Mouse (Mus musculus) induced T-regulatory cell, adult 2 months (primary cell): ENCODE data around the gene Naaladl2.
"Not testable (repeated sequence)": the region's sequence is repeated elsewhere in the genome, so short reads cannot be mapped to it uniquely, and the experiment has no call there.

Source experiments
- DNase-seq: peaks from one replicate; pipeline ENCODE4 v3.0.0-alpha.2; 2012; ENCODE audit warnings: low read depth

Gene Naaladl2

DNA sequence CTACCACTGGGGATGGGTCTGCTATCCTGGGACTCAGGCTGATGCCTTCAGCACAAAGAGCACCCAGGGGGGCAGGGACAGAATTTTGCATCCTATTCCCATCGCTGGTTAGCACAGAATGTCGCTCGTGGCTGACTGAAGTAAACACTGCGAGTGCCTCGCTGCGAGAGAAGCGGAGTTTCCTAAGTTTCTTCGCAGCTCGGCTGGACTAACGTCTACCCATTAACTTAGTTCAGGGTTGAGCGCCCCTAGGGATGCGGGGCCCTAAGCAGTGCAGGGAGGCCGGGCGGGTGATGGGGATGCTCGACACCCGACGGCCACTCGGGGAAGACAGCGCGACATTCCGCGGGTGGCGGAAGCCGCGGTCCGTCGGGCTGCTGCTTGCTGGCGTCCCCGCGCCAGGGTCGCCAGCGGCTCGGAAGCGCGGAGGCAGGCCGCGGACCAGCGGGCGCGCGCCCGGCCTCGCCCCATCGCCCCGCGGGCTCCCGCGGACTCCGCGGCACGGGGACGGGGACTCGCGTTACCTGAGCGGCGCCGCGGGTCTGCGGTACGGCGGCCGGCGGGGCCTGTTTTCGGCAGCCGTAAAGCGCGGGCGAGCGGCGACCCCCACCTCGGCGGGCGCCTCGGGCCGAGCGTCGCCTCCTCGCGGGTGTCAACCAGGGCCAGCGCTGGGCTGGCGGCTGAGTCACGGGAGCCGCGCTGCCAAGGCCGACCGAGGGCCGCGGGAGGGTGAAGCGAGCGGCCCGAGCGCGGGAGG is at the start of gene Naaladl2:
Gene Naaladl2 (minus strand): TSS at position 707 of the 757 bp plus-strand sequence.
- no peak for DNase-seq

DNA sequence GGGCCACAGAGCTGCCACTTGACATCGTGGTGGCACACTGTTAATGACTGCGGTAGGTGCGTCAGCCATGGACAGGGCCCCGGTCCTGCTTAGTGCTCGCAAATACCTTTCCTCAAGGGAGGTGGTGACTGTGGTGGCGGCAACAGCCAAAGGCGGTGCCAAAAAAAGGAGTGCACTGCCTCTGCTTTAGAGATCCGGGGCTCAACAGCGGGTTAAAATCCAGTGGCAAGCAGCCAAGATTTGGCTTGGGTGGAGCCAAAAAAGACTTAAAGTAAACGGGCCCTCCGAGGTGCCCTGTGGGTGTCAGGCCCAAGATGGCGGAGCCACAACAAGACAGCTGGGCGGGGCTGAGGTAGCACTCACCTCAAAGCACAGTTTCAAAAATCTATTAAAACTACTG is 7.7 kb upstream of the Naaladl2 start:
- DNase-seq, result no peak

GRCm38 (mm10) chr3:25147271-25147670 is 3.2 kb upstream of the Naaladl2 start:
- DNase-seq, result no peak

DNA sequence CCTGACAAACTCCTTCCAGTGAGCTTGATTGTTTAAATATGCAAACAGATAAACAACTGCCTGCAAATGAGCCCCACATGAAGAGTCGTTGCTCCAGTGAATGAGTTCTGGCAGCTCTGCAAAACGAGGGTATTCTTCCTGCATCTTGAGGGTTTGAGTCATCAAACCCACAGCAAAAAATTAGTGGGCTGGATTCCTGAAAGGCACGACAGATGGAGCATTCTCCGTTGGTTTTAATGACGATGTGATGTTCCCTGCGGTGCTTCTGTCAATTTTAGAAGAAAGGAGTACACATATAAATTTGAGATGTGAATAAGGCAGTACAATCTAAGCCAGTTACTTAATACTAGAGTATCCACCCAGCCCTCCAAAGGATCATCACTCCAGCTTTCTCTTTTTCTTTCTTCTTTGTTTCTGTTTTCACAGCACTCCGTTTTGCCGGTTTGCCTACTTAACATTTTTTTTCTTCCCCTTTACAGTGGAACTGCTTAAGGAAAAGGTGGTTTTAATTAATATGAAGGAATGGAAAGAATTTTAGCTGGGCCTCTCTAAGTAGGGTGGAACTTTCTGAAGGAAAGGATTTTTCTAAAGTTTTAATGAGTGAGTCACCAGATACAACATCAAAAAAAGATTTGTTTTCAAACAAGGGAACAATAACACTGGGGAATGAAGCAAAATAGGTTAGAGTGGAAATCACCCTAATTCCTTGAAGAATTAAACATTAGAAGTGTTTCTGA is 1.1 kb upstream of the Naaladl2 start:
- DNase-seq, result no peak

DNA sequence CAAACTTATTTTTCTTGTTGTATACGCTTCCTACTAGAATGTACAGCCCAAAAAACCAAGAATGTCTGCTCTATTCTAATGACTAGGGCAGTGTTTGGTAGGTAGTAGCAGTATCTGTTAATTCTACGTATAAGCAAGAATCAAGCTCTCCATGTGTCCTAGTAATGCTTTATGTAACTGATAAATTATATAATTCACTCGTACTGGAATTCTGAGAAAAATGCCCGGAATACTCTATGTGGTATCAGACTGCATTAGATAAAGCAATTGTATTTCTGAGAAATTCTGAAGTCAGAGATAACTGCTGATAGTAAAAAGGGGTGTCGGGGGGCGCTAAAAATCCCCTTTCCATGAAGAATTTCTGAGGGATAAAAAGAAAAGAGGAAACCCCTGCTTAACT is 950 bp downstream of the Naaladl2 start:
- DNase-seq, result no peak

GRCm38 (mm10) chr3:25131848-25132247 is 12.2 kb downstream of the Naaladl2 start:
- no peak for DNase-seq

DNA sequence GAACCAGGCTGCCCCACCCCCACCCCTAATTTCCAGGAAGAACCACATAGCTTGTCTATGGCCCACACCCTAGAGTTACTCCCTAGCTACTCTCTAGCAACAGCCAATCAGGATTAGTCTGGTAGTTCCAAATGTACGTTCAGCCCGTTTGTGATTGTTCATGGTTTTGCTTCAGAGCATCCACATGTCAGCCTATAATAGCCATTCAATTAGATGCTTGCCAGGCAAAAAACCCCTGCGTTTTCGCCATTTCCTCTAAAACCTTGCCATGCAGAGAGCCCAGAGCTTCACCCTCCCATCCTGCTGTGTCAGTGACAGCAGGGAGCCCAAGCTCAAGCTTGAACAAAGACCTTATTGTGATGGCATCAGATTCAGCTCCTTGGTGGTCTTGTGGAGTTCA is 16.2 kb downstream of the Naaladl2 start:
- no peak for DNase-seq

DNA sequence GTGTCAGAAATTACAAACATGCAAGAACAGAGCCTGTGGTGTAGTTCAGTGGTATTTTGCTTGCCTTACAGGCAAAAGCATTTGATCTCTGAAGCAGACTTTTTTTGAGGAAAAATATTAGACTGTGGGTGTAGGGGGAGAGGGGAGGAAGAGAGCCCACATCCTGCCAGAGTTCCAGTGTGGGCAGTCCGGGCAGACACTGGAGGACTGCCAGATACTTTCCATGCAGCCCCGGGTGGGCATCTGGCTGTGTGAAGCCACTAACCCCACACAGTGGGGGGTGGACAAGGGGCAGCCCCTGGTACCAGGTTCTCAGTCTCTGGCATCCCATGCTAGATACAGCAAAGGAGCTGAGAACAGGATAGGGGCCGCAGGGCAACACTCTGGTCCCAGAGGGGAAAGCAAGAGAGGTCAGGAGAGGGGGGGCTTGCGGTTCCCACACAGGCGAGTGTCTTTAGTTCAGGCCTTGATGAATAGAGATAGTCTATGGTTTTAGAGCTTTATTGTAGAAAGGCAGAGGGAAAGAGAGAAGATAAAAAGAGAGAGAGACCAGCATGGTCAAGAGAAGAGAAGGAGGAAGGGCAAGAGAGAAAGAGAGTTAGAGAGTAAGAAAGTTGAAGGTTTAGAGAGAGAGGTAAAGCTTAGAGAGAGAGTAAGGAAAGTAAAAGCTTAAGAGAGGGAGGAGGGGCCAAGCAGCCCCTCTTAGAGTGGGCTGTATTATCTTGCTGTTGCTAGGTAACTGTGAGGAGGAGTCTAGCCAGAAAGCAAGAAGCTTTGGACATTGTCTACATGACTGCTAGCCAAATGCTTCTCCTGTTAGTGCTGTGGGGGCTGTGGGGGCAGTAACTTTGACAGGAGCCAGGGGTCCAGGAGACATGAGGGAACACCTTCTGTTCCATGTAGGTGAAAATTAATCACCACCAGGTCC is 18.9 kb downstream of the Naaladl2 start:
- no peak for DNase-seq

GRCm38 (mm10) chr3:25113107-25113506 is 31.0 kb downstream of the Naaladl2 start:
- no peak for DNase-seq

DNA sequence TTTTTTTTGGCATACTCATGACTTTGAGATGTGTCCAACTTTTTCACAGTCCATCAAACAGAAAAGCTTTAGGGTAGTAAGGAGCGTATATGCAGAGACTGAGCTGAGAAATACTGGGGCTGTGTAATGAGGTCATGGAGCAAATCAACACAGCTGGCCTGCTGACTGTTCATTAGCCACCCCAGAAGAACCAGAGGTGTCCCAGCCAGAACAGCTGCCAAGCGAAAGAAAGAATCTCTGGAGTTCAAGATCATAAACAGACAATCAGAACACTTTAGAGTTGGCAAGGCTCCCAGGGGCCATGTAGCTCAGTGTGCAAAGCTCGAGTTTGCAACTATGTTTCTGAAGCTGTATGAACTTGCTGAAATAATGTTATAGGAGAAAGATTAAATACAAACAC is 35.1 kb downstream of the Naaladl2 start:
- DNase-seq, result no peak

DNA sequence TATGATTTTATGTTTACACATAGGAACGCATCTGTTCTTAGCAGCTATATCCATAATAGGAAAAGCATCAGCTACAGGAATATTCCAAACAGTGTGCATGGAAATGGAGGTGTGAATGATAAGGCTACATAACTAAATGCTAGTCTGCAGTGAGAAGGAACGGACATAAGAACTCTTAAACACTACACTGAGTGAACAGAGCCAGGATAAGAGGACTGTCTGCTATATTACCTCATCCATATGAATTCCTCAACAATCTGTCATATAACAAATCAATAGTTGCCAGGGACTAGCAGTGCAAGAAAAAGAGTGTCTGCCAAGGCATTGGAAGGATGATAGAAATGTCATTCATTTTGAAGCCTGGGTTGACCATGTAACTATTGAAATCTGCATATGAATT is 51.1 kb downstream of the Naaladl2 start:
- DNase-seq, result no peak

DNA sequence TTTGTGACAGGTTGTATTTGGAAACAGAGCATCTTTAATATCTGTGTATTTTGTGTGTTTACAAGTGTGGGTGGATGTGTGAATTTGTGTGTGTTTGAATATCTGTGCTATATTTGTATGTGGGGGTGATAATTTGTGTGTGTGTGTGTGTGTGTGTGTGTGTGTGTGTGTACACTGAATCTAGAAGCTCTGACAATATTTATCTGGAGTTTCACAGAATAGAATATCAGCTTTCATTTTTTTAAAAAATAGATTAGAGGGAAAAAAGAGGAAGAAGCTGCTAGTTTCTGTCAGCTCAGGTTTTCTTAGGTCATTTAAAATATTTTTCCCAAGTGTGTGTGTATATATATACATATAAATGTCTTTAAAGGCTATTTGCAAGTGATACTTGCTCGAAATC is 68.3 kb downstream of the Naaladl2 start:
- no peak for DNase-seq

- no peak for DNase-seq
Observed at GRCm38 (mm10) chr3:25074266-25074665, 69.8 kb downstream of the Naaladl2 start.

GRCm38 (mm10) chr3:25073821-25074220 is 70.2 kb downstream of the Naaladl2 start:
- no peak for DNase-seq

DNA sequence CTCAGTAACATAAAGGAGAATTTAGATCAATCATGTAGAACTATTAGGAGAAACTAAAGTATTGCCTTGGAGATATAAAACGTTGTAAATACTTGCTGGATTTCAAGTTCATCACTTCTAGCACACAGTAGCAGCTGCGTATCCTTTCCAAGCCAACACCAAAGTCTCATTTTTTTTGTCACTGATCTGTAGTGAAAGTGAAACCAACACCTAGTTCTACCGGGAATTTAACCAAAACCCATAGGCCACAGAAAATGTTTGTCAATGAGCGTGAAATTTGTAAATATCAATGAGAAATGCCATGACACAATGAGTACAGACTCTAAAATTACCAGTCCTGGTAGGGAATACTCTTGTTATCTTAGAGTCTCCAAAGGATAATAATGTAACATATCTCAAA is 80.8 kb downstream of the Naaladl2 start:
- no peak for DNase-seq

GRCm38 (mm10) chr3:25052975-25053374 is 91.1 kb downstream of the Naaladl2 start:
- no peak for DNase-seq

GRCm38 (mm10) chr3:25019972-25020371 is 124.1 kb downstream of the Naaladl2 start:
- DNase-seq, result no peak

DNA sequence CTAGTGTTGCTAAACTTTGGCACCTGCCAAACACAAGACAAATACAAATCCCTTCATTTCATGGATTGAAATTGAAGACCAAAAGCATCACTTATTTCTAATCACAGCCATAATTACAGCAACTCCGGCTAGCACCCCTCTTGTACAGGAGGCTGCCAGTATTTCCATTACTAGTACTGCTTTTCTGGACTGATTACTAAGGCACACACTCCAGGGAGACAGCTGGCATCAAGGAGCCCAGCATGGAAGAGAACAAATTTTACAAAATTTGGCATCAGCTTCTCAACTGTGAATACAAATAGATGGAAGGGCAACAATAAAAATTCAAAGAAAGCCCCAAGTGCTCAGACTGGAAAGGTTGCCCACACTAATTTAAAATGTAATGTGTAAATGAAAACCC is 133.3 kb downstream of the Naaladl2 start:
- no peak for DNase-seq

DNA sequence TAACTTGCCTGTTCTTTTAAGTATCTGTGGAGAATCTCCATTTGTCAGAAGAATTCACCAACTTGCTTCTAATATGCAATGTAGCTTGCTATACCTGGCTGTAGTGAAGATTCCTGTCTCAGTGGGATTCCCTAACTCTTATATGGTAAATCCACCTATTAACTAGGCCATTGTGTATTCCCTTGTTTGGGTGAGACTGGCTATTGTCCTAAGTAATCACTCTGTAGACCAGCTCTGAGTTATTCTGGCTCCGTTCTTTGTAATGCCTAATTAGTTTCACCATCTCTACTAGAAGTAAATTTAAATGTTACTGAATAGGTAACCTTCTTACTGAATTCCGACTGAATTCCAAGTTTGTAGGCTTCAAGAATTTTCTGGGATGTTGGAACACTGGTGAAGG is 137.3 kb downstream of the Naaladl2 start:
- not testable (repeated sequence) for DNase-seq

- no peak for DNase-seq
Observed at GRCm38 (mm10) chr3:24992577-24992976, 151.5 kb downstream of the Naaladl2 start.

- DNase-seq, result no peak
Observed at GRCm38 (mm10) chr3:24992078-24992477, 152.0 kb downstream of the Naaladl2 start.

DNA sequence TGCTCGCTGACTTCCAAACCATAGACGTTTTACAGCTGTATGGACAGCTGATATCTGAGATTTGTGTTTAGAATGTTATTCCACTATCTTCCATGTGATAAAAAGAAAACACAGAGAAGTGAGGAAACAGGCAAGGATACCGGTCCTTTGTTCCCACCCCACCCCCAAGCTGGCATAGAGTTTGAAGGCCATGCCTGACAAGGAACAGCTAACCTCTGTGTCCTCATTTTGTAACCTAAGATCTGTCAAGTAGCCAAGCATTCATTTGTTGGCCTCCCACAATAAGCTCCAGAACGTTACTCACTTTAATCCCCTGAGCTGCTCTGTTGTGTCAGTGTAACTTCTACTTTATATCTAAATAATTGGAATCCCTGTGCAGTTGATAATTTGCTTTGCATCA is 161.9 kb downstream of the Naaladl2 start:
- DNase-seq, result no peak

DNA sequence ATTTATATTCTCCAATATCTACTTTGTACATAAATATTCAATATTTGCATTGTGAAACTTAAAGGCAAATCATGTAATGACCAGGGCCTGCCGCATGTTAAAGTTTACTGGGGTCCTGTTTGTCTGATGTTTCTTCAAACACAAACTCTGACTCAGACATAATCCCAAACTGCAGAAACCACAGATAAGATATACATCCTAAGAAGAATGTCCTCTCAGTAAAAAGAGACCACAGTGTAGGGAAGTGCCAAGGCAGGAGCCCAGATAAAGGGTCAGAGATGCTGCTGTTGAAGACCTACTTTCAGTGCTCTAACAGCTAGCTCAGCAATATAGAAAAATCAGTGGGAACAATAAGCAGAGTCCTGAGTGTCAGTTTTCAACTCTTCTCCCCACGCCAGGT is 201.9 kb downstream of the Naaladl2 start:
- DNase-seq, result no peak
